Mouse (Mus musculus) lung, adult 2 months (tissue): ENCODE measurements around the gene Ptpru.
A peak's percentile ranks its signal among the peaks of the same experiment; 100 is the strongest.

Experiments
- CTCF ChIP-seq: fragments of 200-500 bp; IDR thresholded peaks from 2 replicates; pipeline ENCODE4 v1.5.1; 2011; ENCODE audit warnings: mild to moderate bottlenecking, low read length, control low read depth; ENCODE audit not compliant: insufficient read depth
- POLR2A ChIP-seq: fragments of 200-500 bp; IDR thresholded peaks from 2 replicates; pipeline ENCODE4 v1.6.1; 2011; ENCODE audit warnings: low read depth, mild to moderate bottlenecking, control low read depth, low read length, borderline replicate concordance; ENCODE audit errors: extremely low read depth

DNA sequence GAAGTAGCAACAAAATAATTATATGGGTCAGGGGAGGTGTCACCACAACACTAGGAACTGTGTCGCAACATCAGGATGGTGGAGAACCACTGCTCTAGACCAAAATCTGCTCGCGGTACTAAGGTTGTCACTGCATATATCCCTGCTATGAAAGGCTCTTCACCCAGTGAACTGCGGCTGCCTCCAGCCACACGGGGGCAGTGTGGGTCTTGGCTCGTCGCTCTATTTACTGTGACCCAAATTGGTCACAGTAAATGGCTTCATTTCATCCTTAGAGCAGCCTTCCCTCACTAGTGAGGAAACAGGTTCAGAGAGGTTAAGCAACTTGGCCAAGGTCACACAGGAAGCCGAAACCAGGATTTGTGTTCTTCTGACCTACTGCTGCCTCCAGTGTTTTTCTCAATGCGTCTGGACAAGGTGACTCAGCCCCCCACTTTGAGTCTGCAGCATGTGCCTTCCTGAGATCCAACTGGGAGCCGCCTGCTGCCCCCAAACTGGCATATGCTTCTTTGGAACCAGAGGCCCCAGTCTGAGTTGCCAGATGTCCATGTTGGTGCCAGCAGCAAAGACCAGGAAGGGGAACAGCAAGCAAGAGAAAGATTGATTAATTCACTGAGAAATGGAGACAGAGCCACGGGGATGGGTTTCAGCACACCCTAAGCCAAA lies 114.5 kb downstream of the Ptpru start:
- TF ChIP-seq POLR2A: no peak
- TF ChIP-seq CTCF: peak; percentile 84
